Mouse (Mus musculus): ENCODE data around the gene Cadm1.
A peak's percentile ranks its signal among the peaks of the same experiment; 100 is the strongest.

The Cadm1 gene

GRCm38 (mm10) chr9:47609443-47609842 lies 79.5 kb downstream of the Cadm1 start:
- no peak for DNase-seq

GRCm38 (mm10) chr9:47610316-47610715 lies 80.3 kb downstream of the Cadm1 start:
- no peak for DNase-seq

GRCm38 (mm10) chr9:47612894-47613412 lies 83.0 kb downstream of the Cadm1 start:
- no peak for DNase-seq

GRCm38 (mm10) chr9:47615049-47615448 lies 85.1 kb downstream of the Cadm1 start:
- DNase-seq: no peak

GRCm38 (mm10) chr9:47616391-47616790 lies 86.4 kb downstream of the Cadm1 start:
- DNase-seq: no peak

GRCm38 (mm10) chr9:47619501-47620029 lies 89.6 kb downstream of the Cadm1 start:
- no peak for DNase-seq

GRCm38 (mm10) chr9:47623447-47624445 lies 93.8 kb downstream of the Cadm1 start:
- peak; percentile 14 for DNase-seq

GRCm38 (mm10) chr9:47624565-47625520 lies 94.9 kb downstream of the Cadm1 start:
- DNase-seq: peak; percentile 9

GRCm38 (mm10) chr9:47625621-47626210 lies 95.7 kb downstream of the Cadm1 start:
- no peak for DNase-seq

GRCm38 (mm10) chr9:47627966-47628365 lies 98.0 kb downstream of the Cadm1 start:
- no peak for DNase-seq

GRCm38 (mm10) chr9:47628550-47628949 lies 98.6 kb downstream of the Cadm1 start:
- DNase-seq: no peak

- no peak for DNase-seq
These were observed 104.7 kb downstream of the Cadm1 start for GRCm38 (mm10) chr9:47634695-47635094.

- DNase-seq: no peak
These were observed 112.7 kb downstream of the Cadm1 start for GRCm38 (mm10) chr9:47642663-47643062.

- DNase-seq: no peak
These were observed 115.1 kb downstream of the Cadm1 start for GRCm38 (mm10) chr9:47645056-47645455.

- no peak for DNase-seq
These were observed 121.5 kb downstream of the Cadm1 start for GRCm38 (mm10) chr9:47651431-47651830.

- DNase-seq: no peak
These were observed 122.2 kb downstream of the Cadm1 start for GRCm38 (mm10) chr9:47652203-47652602.

GRCm38 (mm10) chr9:47652936-47653335 lies 123.0 kb downstream of the Cadm1 start:
- no peak for DNase-seq

- DNase-seq: no peak
These were observed 129.6 kb downstream of the Cadm1 start for GRCm38 (mm10) chr9:47659366-47660090.

GRCm38 (mm10) chr9:47661611-47662010 lies 131.6 kb downstream of the Cadm1 start:
- DNase-seq: no peak

- no peak for DNase-seq
These were observed 139.2 kb downstream of the Cadm1 start for GRCm38 (mm10) chr9:47669206-47669605.

- no peak for DNase-seq
These were observed 141.6 kb downstream of the Cadm1 start for GRCm38 (mm10) chr9:47671617-47672016.

Data from liver (tissue).